Mouse (Mus musculus) heart, postnatal 0 days (tissue): ENCODE measurements around the gene Raver2. TPM values are rescaled to one million over a fixed set of nuclear protein-coding genes. Genes with fewer than 3 reads are reported as not detected.

Experiments
- ATAC-seq: fragments of 200-750 bp; cut with Nextera tagmentation; 2 replicates; pipeline ENCODE4 v1.8.0; 2017; ENCODE audit warnings: low read depth, moderate number of reproducible peaks, moderate library complexity; ENCODE audit not compliant: insufficient read depth
- DNase-seq: peaks from one replicate; pipeline ENCODE4 v3.0.0-alpha.2; 2016; ENCODE audit warnings: low spot score
- H3K27ac ChIP-seq: fragments of 300-500 bp; sonication (generic); 2 replicates; pipeline ENCODE4 v1.5.1; 2014; ENCODE audit warnings: low read depth, mild to moderate bottlenecking
- H3K27me3 ChIP-seq: fragments of 300-500 bp; sonication (generic); 2 replicates; pipeline ENCODE4 v1.6.1; 2014; ENCODE audit warnings: low read length, mixed read lengths; ENCODE audit not compliant: control insufficient read depth, insufficient read depth
- H3K36me3 ChIP-seq: fragments of 300-500 bp; sonication (generic); replicated peaks from 2 replicates; pipeline ENCODE4 v1.6.1; 2014; ENCODE audit warnings: low read length, mixed read lengths; ENCODE audit not compliant: control insufficient read depth, insufficient read depth
- H3K4me1 ChIP-seq: fragments of 300-500 bp; sonication (generic); 2 replicates; pipeline ENCODE4 v1.6.1; 2014; ENCODE audit warnings: antibody characterized with exemption; ENCODE audit not compliant: control insufficient read depth, insufficient read depth
- H3K4me2 ChIP-seq: fragments of 300-500 bp; sonication (generic); 2 replicates; pipeline ENCODE4 v1.6.1; 2014; ENCODE audit warnings: low read depth, mild to moderate bottlenecking, low read length, moderate library complexity
- H3K4me3 ChIP-seq: fragments of 300-500 bp; sonication (generic); 2 replicates; pipeline ENCODE4 v1.5.1; 2014; ENCODE audit warnings: low read depth, low read length
- H3K9ac ChIP-seq: fragments of 300-500 bp; sonication (generic); replicated peaks from 2 replicates; pipeline ENCODE4 v1.6.1; 2014; ENCODE audit warnings: low read depth, low read length, mixed read lengths
- H3K9me3 ChIP-seq: fragments of 300-500 bp; sonication (generic); replicated peaks from 2 replicates; pipeline ENCODE4 v1.6.1; 2016; ENCODE audit warnings: low read length; ENCODE audit not compliant: control insufficient read depth
- CTCF ChIP-seq: IDR thresholded peaks from 2 replicates; pipeline ENCODE4 v1.5.1; 2016; ENCODE audit warnings: antibody characterized with exemption, control low read depth, low read depth
- EP300 ChIP-seq: IDR thresholded peaks from 2 replicates; pipeline ENCODE4 v1.6.1; 2016; ENCODE audit warnings: antibody characterized with exemption, low read depth
- WGBS: fragments of 180-500 bp; shearing (Covaris S2); extraction: QIAGEN DNeasy Blood & Tissue Kit; methylation state at CpG from one replicate; pipeline ENCODE4 v1.1.7; 2014; 5-methylcytosine and 5-hydroxymethylcytosine counted together
- polyA plus RNA-seq: library from polyadenylated mRNA; unstranded; fragments of >200 nt; fragmentation: Nextera tagmentation; extraction: Ambion mirVana; gene quantifications from 2 replicates; pipeline ENCODE4 v1.2.1, GENCODE M21; 2015
- total RNA-seq: library from RNA; depleted of rRNA; stranded (reverse); fragments of >200 nt; gene quantifications from 2 replicates; pipeline ENCODE4 v1.2.3, GENCODE M21; 2014; ENCODE audit warnings: low replicate concordance

Raver2 gene
- total and polyA plus RNA-seq, 2 experiments from 2014 or later: 1.7 to 4.0 TPM

- H3K4me1 ChIP-seq: peaks cover 17% of the 10 kb centered on the region
- H3K27me3 ChIP-seq: no peaks in the 10 kb centered on the region
- WGBS: 13% methylated on average over 6 of the region's 6 CpGs
- H3K27ac ChIP-seq: peak overlapping the region; percentile 53
- ATAC-seq (peak; percentile 76), DNase-seq (peak; percentile 25)
- TF ChIP-seq EP300: 0 out of 2 replicates have a peak, but pooled peaks have one; percentile 57
- TF ChIP-seq CTCF: no peak
- no peak overlapping the region for H3K4me2 ChIP-seq
- no peaks in the 10 kb centered on the region for H3K9me3 ChIP-seq
- H3K4me3 ChIP-seq: no peak overlapping the region
- H3K9ac ChIP-seq: no peak overlapping the region
- peaks cover 51% of the 10 kb centered on the region for H3K36me3 ChIP-seq
Measured at GRCm38 (mm10) chr4:101176123-101176522, 107.3 kb downstream of the Raver2 start.

GRCm38 (mm10) chr4:101177796-101178195, 109.0 kb downstream of the Raver2 start:
- Histone ChIP-seq H3K9ac (no peak overlapping the region), H3K36me3 (peaks cover 47% of the 10 kb centered on the region), H3K4me1 (peaks cover 17% of the 10 kb centered on the region), H3K4me3 (no peak overlapping the region), H3K27me3 (no peaks in the 10 kb centered on the region), H3K9me3 (no peaks in the 10 kb centered on the region), H3K27ac (no peak overlapping the region), H3K4me2 (no peak overlapping the region)
- DNase-seq (no peak), ATAC-seq (no peak)
- WGBS: 90% methylated on average over 3 of the region's 3 CpGs
- no peak for TF ChIP-seq EP300
- no peak for TF ChIP-seq CTCF

- Histone ChIP-seq H3K4me1 (peaks cover 17% of the 10 kb centered on the region), H3K4me3 (no peak overlapping the region), H3K27ac (no peak overlapping the region), H3K27me3 (no peaks in the 10 kb centered on the region), H3K9me3 (no peaks in the 10 kb centered on the region), H3K9ac (no peak overlapping the region), H3K36me3 (peaks cover 42% of the 10 kb centered on the region), H3K4me2 (no peak overlapping the region)
- TF ChIP-seq CTCF: no peak
- TF ChIP-seq EP300: no peak
- 59% methylated on average over 5 of the region's 5 CpGs for WGBS
- ATAC-seq (no peak), DNase-seq (no peak)
Measured at GRCm38 (mm10) chr4:101179076-101179475, 110.3 kb downstream of the Raver2 start.

GRCm38 (mm10) chr4:101179836-101180235, 111.1 kb downstream of the Raver2 start:
- H3K9ac ChIP-seq: no peak overlapping the region
- H3K4me3 ChIP-seq: no peak overlapping the region
- peaks cover 17% of the 10 kb centered on the region for H3K4me1 ChIP-seq
- no peak for DNase-seq
- no peaks in the 10 kb centered on the region for H3K27me3 ChIP-seq
- peak; percentile 45; the same call in 1 of the 2 replicates for ATAC-seq
- H3K27ac ChIP-seq: no peak overlapping the region
- H3K36me3 ChIP-seq: peaks cover 41% of the 10 kb centered on the region
- TF ChIP-seq CTCF (no peak), EP300 (0 out of 2 replicates have a peak, but pooled peaks have one; percentile 61)
- H3K4me2 ChIP-seq: no peak overlapping the region
- 19% methylated on average over 6 of the region's 6 CpGs for WGBS
- H3K9me3 ChIP-seq: no peaks in the 10 kb centered on the region

- Histone ChIP-seq H3K9me3 (no peaks in the 10 kb centered on the region), H3K36me3 (peaks cover 41% of the 10 kb centered on the region), H3K4me2 (no peak overlapping the region), H3K4me3 (no peak overlapping the region), H3K9ac (no peak overlapping the region), H3K27ac (no peak overlapping the region), H3K4me1 (peaks cover 17% of the 10 kb centered on the region), H3K27me3 (no peaks in the 10 kb centered on the region)
- no peak for DNase-seq
- TF ChIP-seq CTCF: no peak
- TF ChIP-seq EP300: no peak
- 51% methylated on average over 5 of the region's 5 CpGs for WGBS
- no peak for ATAC-seq
Measured at GRCm38 (mm10) chr4:101180681-101181080, 111.9 kb downstream of the Raver2 start.

DNA sequence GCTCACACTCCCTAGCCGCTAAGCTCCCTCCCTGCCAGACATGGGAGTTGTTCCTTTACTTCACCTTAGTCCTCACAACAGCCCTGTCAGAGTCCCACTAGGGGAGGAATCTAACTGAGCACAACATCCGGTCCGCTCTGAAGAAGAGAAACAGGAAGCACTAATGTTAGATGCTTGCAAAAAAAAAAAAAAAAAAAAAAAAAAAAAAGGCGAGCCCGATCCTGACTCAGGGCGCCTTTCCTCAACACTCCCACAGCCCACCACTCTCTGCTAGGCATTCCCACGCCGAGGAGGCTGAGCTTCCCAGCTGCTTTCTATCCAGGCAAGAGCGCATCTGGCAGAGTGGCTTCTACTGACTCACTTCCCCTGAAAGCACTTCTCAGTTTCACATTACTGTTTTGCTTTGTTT, 113.8 kb downstream of the Raver2 start:
- TF ChIP-seq CTCF (no peak), EP300 (no peak)
- no peaks in the 10 kb centered on the region for H3K9me3 ChIP-seq
- H3K9ac ChIP-seq: no peak overlapping the region
- H3K27me3 ChIP-seq: no peaks in the 10 kb centered on the region
- H3K4me3 ChIP-seq: no peak overlapping the region
- 40% methylated on average over 8 of the region's 9 CpGs for WGBS
- peak; percentile 31 for DNase-seq
- peak overlapping the region; percentile 16; the same call in 1 of the 2 replicates for H3K4me2 ChIP-seq
- ATAC-seq: peak; percentile 72
- H3K27ac ChIP-seq: peak overlapping the region; percentile 72
- peaks cover 44% of the 10 kb centered on the region for H3K36me3 ChIP-seq
- peaks cover 6% of the 10 kb centered on the region; the same call in 1 of the 2 replicates for H3K4me1 ChIP-seq
